Mouse (Mus musculus): Measurements from ENCODE around the gene Mfng. TPM values are rescaled to one million over a fixed set of nuclear protein-coding genes. Genes with fewer than 3 reads are reported as not detected.

Gene Mfng
- 124 and 195 TPM in 2 replicates for polyA plus RNA-seq (2012; rRNA removed; ENCODE audit: low replicate concordance)

DNA sequence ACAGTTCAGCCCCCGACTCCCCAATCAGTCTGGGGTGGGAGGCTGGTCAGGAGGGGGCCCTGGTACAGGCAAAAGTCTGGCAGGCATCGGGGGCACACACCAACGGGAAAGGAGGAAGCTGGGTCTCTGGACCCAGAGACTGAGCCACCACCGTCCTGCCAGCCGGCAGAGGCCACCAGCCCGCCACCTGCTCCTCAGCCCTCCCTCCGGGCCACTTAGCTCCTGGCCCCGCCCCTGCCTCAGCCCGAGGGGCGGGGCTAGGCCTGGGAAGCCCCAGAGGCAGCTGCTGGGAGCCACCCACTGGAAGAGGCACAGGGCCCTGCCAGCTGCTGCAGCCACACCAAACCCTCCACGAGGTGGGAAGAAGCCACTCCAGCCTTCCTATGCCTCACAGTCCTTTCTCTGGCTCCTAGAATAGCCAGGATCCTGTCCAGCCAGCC is at the start of gene Mfng:
Gene Mfng (minus strand): TSS at position 186 of the 440 bp plus-strand sequence.

DNA sequence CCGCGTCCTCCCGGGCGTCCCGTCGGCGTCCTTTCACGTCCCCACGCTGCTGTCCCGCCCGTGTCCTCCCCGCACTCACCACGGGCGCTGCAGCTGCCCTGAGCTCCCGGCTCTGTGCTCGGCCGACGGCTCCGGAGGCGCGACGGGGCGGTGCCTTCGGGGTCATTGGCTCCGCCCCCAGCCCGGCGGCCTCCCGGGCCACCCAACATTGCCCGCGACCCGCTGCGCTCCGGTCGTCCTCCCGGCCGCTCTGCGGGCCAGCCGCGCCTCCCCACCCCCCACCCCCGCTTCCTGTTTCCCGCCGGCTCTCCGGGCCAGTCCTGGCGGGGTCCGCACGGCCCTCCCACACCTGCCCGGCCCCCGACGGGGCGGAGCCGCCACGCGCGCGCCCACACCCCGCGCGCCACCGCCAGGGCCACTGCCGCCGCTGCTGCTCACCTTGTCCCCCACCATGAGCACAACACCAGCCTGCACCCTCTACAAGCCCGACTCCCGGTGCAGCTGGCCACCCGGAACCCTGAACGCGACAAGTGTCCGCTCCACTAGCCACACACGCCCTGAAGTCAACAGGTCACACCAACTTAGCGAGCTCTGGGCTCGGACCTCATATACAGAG is 29.6 kb upstream of the Mfng start, which contains the start of gene Card10:
Gene Card10 (minus strand): TSS at position 267 of the 616 bp plus-strand sequence.

DNA sequence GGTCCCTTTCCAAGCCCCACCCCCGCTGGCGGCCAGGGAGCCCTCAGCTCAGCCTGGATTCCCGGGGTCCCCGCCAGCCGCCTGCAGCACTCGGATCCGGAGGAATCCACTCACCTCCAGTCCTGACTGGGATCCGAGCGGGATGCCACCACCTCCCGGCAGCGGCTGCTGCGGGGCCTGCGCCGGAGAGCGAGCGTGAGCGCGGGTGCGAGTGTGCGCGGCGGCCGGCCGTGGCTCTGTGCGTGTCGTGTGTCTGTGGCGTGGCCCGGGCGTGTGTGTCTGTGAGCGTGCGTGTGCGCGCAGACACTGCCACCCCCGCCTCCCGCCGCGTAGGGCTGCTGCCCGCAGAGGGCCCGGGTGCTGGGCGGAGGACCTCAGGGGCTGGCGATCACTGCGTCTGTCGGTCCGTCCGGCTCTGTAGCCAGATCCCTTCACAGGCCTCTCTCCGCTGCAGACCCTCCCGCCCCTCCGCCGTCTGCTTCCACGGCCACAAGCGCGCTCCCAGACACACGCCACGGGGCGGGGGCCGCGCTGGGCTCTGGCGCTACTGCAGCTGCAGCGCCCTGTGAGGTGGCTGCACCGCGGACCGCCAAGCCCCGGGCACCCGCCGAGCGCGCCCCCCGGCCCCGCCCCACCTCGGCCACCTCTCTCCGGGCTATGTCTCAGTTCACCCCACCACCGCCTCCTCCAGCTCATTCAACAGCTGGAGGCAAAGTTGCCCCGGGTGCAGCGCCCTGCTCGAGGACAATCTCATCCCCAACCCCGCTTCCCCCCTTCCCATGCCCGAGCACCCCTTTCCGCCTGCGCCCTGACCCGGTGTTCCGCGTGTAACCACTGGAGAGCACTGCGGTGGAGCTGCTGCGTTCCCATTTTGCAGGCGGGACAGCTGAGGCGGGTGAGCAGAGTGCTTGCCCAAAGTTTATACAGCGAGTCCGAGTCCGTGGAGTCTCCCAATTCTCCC is 54.7 kb downstream of the Mfng start, which contains the start of gene Elfn2:
Gene Elfn2 (minus strand): TSS at position 482 of the 961 bp plus-strand sequence.

Other genes with a start within 250 kb of the Mfng start
- gene C1qtnf6, start 242.1 kb downstream of the Mfng start, polyA plus RNA-seq (2012; rRNA removed; ENCODE audit: low replicate concordance): 62.0 and 80.0 TPM in 2 replicates
- gene Sstr3, start 228.8 kb downstream of the Mfng start, polyA plus RNA-seq (2012; rRNA removed; ENCODE audit: low replicate concordance): 0.05 TPM in 1 of 2 replicates, not detected in the other
- 365 and 836 TPM in 2 replicates for gene Rac2, start 200.7 kb downstream of the Mfng start, polyA plus RNA-seq (2012; rRNA removed; ENCODE audit: low replicate concordance)
- 90.5 and 121 TPM in 2 replicates for gene Cyth4, start 176.4 kb downstream of the Mfng start, polyA plus RNA-seq (2012; rRNA removed; ENCODE audit: low replicate concordance)
- 0.10 and 0.24 TPM in 2 replicates for gene Elfn2, start 54.7 kb downstream of the Mfng start, polyA plus RNA-seq (2012; rRNA removed; ENCODE audit: low replicate concordance)
- 43.6 and 44.1 TPM in 2 replicates for gene Card10, start 29.6 kb upstream of the Mfng start, polyA plus RNA-seq (2012; rRNA removed; ENCODE audit: low replicate concordance)
- 114 and 140 TPM in 2 replicates for gene Cdc42ep1, start 69.1 kb upstream of the Mfng start, polyA plus RNA-seq (2012; rRNA removed; ENCODE audit: low replicate concordance)
- gene Lgals2, start 82.1 kb upstream of the Mfng start, polyA plus RNA-seq (2012; rRNA removed; ENCODE audit: low replicate concordance): not detected in 2 replicates
- 83.0 and 149 TPM in 2 replicates for gene Gga1, start 103.7 kb upstream of the Mfng start, polyA plus RNA-seq (2012; rRNA removed; ENCODE audit: low replicate concordance)
- gene Gm49510, start 126.2 kb upstream of the Mfng start, polyA plus RNA-seq (2012; rRNA removed; ENCODE audit: low replicate concordance): 0.09 TPM in 1 of 2 replicates, not detected in the other
- gene Sh3bp1, start 126.3 kb upstream of the Mfng start, polyA plus RNA-seq (2012; rRNA removed; ENCODE audit: low replicate concordance): 123 and 282 TPM in 2 replicates
- gene Pdxp, start 140.4 kb upstream of the Mfng start, polyA plus RNA-seq (2012; rRNA removed; ENCODE audit: low replicate concordance): 7.8 and 22.8 TPM in 2 replicates
- gene Lgals1, start 153.2 kb upstream of the Mfng start, polyA plus RNA-seq (2012; rRNA removed; ENCODE audit: low replicate concordance): 905 and 1,106 TPM in 2 replicates
- gene Nol12, start 161.5 kb upstream of the Mfng start, polyA plus RNA-seq (2012; rRNA removed; ENCODE audit: low replicate concordance): 19.9 and 29.9 TPM in 2 replicates
- 62.5 and 82.9 TPM in 2 replicates for gene Triobp, start 174.2 kb upstream of the Mfng start, polyA plus RNA-seq (2012; rRNA removed; ENCODE audit: low replicate concordance)